Mouse (Mus musculus) hematopoietic stem cell, adult 5-6 weeks (primary cell): Measurements from ENCODE around the gene Crtac1. TPM values are rescaled to one million over a fixed set of nuclear protein-coding genes. Genes with fewer than 3 reads are reported as not detected.

Experiments used
- ATAC-seq, 2 experiments: fragments of 125-278 bp in 1 of 2; replicated peaks in 1 of 2; 2 replicates each; pipeline ENCODE4 v1.8.0; 2016 to 2017; ENCODE audit warnings: inconsistent platforms in 2 of 2, mild to moderate bottlenecking in 2 of 2, moderate number of reproducible peaks in 2 of 2, low read depth in 1 of 2, moderate TSS enrichment in 1 of 2; ENCODE audit not compliant: low FRiP score in 2 of 2, poor library complexity in 2 of 2, severe bottlenecking in 2 of 2, insufficient read depth in 1 of 2, low TSS enrichment in 1 of 2
- total RNA-seq: library from RNA; stranded (forward); fragments of 172-1452, 232-1000 nt; gene quantifications from 2 replicates; pipeline ENCODE4 v1.2.3, GENCODE M21; 2017

Crtac1 gene
- total RNA-seq, 1 experiment from 2014 or later = 0.10 TPM

DNA sequence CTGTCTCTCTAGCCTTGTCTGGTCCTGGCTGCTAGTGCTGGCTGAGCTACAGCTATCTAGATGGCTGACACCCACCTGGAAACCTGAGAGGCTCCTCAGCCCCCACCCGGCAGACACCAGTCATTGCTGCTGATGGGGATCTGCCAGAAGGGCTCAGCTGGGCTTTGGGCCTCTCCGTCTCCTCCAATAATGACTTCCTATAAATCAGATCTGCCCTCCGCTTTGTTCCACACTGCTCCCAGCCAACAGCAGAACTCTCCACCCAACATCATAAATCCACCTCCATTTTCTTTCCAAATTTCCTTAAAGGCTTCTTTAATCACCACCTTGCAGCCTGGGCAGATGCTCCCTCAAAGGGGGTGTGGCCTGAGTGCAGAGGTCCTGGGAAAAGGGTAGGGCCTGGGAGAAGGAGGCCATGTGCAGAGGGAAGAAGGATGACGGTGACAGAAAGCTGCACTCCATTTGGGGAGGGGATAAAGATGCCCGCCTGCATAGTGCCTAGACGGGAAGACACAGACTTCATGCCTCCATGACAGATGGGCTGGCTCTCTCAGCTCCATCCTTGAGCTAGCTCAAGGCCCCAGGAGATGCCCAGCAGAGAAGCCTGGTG, 116.4 kb downstream of the Crtac1 start:
- no peak for ATAC-seq

DNA sequence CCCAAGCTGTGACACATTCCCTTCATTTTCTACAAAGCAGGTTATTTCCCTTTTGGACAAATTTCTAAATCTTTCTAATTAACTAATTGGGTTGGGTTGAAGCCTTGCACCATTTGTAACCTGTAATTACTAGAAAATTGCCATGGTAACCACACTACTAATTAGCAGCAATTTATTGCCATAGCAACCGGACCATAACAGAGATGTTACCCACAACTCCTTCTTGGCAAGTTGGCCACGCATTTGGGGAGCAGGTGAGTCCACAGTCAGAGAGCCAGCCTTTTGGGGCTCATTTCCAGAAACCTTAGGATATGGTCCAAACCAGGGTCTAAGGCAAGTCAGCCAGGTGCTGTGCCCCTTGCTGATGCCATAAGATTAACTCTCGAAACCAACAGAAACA, 119.4 kb downstream of the Crtac1 start:
- no peak for ATAC-seq

DNA sequence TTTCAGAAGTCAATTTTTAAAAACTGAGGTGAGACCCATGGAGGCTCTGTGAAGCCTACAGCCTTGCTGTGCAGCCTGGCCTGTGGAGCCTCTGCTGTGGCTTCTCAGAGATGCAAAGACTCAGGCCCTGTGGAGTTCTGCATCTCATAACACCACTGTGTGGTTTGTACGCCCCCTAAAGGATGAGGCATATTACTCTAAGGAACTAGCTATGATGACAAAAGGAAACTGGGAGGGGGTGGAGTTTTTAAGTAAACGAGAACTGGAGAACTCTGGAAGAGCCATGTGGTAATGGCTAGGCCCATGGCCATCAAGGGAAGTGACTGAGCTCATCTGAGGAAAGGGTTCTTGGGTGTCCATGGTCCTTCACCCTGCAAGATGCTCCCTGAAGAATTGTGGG, 120.3 kb downstream of the Crtac1 start:
- ATAC-seq = no peak

DNA sequence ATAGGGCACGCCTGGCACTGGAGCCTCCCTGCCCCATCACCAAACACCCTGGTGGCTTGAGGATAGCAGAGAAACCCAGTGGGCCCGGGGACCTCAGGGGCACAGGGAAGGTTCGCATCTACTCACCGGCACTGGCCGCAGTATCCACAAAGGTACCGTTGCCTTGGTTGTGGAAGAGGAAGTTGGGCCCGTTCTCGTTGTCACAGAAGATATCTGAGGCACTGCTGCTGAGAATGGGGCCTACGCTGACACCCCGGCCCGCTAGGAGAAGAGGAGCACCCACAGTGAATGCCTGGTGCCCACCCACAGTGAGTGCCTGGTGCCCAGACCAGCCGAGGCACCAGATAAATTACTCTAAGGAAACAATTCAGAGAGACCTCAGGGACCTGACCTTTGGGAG, 122.7 kb downstream of the Crtac1 start:
- ATAC-seq = no peak

DNA sequence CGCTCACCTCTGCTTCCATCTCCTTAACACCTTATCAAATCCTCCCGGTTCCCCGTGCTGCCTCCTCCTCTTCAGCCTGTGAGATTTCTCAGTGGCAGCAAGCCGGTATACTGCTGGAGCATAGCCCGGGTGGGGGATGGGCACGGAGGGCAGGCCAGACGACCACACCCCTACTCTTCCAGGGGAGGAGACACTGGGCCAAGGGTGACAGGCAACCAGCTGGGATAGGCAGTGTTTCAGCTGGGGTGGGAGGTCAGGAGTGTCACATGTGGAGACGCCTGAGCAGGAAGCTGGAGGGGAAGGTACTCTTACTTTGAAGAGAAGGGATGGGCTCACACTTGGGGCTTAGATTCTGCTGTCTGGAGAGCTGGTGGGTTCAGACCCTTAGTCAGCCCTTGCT, 124.6 kb downstream of the Crtac1 start:
- ATAC-seq = peak; percentile 18 to 34; a peak in 3 of 4 replicates

DNA sequence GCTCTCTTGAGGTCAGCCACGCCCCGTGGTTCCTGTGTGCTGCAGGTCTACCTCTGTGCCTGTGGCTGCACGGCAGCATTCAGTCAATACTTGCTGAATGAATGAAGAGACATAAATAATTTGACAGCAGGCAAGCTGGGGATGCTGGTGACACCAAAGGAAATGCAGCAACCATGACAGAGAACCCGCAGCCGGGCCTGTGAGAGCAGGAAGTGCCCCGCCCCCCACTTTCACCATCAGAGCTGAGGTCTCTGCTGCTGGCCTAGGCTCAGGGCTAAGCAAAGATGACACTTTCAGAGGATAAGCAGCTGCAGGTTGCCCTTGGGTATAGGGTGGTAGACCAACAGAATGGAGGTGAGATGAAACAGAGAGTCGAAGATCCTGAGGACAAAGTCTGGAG, 125.4 kb downstream of the Crtac1 start:
- ATAC-seq = peak; percentile 62 to 77

DNA sequence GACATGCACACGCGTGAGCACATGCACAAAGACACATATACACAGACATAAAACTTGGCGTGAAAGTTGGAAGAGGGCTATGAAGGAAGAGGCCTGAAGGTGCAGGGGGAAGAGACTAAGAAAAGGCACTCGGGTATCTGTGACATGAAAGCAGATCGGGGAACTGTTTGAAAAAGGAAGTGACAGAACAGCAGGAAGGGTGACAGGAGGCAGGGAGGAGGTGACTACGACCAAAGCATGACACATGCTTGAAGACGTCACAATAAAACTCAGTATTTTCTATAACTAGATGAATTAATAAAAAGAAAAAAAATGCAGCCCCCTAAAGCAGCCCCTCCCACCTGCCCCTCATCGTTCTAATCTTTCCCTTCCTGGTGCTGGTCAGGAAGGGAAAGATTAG, 125.8 kb downstream of the Crtac1 start:
- ATAC-seq = peak; percentile 54 to 57; a peak in 3 of 4 replicates

DNA sequence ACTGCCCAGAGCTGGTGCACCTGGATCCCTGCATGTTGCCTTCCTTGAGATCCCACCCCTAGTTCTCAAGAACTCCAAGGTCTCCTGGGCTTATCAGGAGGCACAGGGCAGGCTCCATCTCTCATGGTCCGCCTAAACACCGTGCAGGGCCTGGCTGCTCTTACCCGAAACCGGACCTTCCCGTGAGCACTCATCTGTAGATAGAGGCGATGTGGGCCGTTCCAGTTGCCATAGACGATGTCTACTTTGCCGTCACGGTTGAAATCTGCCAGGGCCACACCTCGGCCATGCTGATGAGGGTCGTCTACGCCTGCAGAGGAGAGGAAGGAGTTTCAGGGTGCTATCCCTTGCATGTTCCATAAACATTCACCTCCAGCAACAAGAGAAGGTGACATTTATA, 127.1 kb downstream of the Crtac1 start:
- ATAC-seq = no peak

DNA sequence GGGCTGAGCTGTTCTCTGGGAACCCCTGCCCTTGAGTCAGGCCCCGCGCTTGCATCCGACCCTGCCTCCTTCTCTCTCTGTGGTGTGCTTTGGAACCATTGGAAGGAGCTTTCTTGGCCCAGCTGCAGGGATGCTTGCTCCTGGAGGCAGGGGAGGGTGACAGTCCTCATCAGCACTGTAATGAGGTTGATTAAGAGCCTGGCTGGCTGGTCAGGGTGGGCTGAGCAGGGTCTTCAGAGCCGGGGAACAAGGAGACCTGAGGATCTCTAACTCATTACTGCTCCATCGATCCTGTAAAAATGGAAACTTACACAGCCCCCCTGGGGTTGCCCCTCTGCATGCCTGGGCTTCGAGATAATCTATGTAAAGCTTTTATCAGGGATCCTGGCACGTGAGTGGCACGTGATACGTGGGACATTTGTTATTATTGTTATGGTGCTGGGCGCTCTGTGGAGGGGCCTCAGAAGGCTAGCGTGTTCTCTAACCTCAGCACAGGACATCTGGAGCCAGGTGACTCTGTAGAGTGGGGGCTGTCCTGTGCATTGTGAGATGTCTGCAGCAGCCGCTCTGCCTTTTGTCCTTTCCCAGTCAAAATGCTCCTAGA, 128.3 kb downstream of the Crtac1 start:
- no peak for ATAC-seq

DNA sequence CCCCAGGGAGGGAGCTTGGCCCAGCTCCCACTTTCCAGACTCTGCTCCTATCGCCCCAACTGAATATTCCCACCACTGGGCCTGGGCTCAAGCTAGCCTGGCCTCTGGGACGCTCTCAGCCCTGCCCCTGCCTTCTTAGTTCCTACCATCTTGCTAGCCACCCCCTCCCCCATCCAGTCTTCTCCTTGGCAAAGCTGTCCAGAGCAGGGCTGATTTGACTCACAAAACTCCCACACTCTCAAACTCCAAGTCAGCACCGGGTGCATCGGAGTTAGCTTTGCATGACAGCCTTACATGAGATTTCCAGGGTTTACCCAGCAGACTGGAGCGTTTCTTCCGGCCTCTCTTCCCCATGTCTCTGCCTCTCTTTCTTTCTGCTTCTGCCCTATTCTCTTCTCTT, 138.4 kb downstream of the Crtac1 start:
- ATAC-seq = no peak

DNA sequence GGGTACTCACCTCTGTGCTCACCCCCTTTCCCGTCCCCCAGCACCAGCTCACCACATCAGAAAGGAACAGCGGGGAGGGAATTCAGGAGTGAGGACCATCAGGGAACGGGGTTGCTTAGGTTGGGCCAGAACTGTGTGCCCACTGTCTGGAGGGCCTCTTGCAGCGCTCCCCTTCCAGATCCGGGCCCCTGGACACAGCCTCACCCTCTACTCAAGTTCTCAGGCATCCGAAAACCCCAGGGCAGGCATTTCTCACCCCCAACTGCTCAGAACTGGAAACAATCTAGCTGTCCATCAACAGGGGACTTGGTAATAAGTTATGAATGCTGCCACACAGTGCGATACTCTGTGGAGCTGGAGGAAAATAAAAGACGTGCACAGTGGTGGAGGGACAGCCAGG, 139.5 kb downstream of the Crtac1 start:
- no peak for ATAC-seq

DNA sequence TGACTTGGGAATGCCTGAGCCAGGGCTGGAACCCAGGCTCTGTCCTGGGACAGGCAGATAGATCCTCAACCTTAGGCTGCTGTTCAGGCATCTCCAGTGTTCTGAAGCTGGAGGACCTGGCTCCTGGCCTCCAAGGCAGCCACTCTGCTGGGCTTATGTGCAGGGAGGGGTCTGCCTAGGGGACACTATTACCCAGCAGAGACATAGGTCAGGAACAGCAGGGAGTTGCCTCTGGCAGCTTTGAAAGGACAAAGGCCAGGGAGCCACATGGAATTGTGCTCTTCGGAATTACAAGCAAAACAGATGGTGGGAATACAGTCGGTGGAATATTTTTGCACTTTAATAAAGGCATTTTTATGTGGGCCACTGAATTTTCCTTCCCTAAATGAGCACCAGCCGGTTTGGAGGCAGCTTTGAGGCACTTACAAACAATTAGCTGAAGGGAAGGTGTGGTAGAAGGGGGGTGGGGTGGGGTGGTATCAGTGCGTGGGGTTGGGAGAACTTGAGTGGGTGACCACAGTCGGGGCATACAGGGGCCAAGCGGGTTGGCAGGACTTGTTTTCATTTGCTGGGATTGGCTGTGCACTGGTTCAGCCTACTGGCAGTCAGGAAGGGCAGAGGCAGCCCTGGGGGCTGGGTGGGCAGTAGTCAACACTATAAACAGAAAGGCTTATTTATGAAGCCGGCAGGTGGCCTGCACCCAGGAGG, 140.5 kb downstream of the Crtac1 start:
- no peak for ATAC-seq

DNA sequence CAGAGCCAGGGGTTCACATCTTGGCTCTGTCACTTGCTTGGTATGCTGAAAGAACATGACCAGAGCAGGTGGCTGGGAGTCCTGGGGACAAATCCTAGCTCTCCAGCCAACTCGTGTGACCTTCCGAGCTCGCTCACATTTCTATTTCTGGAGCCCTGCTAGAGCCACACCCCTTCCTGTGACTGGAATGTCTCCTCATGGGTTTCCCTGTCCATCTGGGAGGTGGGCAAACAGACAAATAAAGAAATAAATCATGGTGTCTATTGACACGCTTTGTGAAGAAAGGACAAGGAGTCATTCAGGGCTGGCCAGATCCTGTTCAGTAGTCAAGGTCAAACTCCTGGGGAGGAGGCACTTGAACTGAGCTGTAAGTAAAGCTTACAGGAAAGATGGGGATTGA, 143.2 kb downstream of the Crtac1 start:
- no peak for ATAC-seq

DNA sequence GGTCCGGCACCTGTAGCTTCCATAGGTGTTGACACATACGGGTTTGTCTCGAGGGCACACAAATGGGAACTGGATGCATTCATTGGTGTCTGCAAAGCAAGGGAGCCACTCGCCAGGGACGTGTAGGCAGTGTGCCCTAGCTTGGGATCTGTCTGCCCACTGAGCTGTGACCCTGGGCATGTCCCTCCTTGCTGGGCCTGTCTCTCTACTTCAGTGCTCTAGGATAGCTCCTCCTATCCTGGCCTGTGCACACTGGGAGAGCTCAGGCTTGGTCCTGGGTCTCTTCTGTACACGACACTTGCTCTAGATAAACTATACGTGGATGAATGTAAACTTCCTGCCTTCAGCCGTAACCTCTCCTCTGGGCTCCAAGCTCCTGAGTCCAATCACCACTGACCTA, 147.4 kb downstream of the Crtac1 start:
- ATAC-seq = no peak

DNA sequence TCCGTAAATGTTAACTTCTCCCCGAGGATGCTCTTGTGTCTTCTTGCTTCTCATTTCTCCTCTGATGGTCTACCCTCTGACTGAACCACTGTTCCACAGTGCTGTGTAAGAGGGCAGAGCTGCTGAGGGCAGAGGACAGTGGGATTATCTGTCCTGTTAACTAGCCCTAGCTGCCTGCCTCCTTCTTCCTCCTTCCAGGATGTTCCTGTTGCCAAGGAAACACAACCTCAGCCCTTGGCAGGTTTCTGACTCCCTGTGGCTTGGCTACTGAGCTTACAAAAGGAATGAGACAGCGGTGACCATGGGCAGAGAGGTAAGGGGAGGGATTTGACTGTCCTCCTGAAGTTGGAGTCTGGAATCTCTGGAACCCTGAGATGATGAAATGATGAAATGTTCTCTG, 152.0 kb downstream of the Crtac1 start:
- ATAC-seq = no peak

DNA sequence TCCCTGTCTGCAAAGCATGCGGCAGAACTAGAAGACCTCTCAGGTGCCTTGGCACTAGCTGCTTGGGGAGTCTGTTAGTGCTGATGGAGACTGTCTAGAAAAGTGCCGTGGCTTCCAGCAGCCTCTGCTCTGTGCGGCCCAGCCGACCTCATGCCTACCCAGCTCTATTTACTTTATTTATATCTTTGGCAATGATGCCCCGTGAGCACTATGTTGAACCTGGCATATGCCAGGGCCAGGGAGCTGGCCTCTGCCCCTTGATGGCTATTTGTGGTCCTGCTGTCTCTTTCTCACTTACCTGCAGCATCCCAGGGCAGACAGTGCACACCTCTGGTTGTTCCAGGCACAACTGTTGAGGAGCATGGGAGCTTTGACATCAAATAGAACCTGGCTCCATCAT, 153.1 kb downstream of the Crtac1 start:
- no peak; a peak in 1 of 4 replicates for ATAC-seq

DNA sequence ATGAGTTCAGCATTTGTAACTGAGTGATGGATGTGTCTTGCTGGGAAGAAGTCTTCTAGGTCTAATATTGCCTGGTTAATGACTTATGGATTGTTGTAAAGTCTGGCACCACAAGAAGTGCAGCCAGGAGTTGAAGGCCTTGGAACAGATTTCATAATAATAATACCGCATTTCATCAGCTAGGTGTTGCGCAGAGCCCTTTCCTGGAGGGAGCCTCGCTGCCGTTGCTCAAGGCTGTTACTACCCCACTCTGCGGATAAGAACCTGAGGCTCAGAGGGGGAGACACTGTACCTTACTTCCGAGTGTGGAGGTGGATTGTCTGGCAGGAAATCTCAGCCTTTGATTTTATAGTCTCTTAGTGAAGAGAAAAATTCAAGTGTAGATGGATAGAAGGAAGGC, 154.3 kb downstream of the Crtac1 start:
- ATAC-seq = no peak

DNA sequence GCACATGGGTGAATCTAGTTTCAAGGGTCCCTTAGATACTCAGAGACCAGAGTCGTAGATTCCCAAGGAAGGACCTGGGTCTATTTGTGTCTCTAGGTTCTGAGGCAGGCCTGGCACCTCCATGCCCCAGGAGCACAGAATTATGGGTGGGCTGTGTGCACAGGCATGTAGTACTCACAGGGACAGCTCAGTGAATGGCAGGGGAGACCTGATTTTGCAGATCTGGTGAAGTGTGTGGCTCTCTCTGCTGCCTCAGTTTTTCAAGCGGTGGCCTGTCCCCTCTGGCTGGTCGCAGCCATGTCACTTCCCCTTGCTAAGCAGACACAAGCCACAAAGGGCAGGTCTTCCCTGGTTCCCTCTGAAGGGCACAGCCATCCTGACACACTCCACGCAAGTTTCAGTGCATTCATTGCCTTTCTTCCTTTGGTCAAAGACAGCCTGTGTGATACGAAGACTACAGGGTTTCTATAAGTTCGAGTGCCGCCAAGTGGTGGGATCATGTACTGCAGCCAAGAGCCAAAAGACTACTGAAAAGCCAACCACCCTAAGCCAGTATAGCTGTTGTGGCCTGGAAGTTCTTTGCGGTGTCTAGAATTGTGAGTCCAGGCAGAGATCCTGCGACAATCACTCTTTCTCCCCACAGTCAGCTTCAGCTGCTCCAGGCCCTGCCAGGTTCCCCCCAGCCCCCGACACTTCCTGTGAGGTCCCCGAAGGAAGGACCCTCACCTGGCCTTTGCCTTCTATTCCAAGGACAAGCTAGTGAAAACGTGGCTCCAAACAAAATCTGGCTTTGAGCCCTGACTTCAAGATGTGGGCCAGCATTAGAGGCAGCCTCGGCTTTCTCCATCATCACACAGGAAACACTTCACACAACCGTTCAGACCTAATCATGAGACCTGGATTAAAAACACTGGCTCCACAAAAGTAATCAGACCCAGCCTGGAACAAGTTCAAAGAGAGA, 159.3 kb downstream of the Crtac1 start:
- peak; percentile 54 to 72; a peak in 2 of 4 replicates for ATAC-seq
